Mouse (Mus musculus) kidney, adult 2 months (tissue): ENCODE data around the gene Fut11. TPM values are rescaled to one million over a fixed set of nuclear protein-coding genes. Genes with fewer than 3 reads are reported as not detected.

Experiments used
- DNase-seq: peaks from one replicate; pipeline ENCODE4 v3.0.0; 2021
- H3K27ac ChIP-seq: fragments of 200-500 bp; 2 replicates; pipeline ENCODE4 v1.5.1; 2012; ENCODE audit warnings: low read depth, low read length, control low read depth, inconsistent platforms; ENCODE audit not compliant: insufficient read depth
- H3K27me3 ChIP-seq: fragments of 200-500 bp; replicated peaks from 2 replicates; pipeline ENCODE4 v1.6.1; 2012; ENCODE audit warnings: mild to moderate bottlenecking, moderate library complexity, low read length, inconsistent platforms; ENCODE audit not compliant: control insufficient read depth, insufficient read depth
- H3K36me3 ChIP-seq: fragments of 200-500 bp; 2 replicates; pipeline ENCODE4 v1.6.1; 2012; ENCODE audit warnings: mild to moderate bottlenecking, moderate library complexity, low read length, inconsistent platforms; ENCODE audit not compliant: control insufficient read depth, insufficient read depth
- H3K4me1 ChIP-seq: fragments of 200-500 bp; 2 replicates; pipeline ENCODE4 v1.6.1; 2011; ENCODE audit warnings: low read length; ENCODE audit not compliant: control insufficient read depth, insufficient read depth
- H3K4me3 ChIP-seq: fragments of 200-500 bp; 2 replicates; pipeline ENCODE4 v1.5.1; 2011; ENCODE audit warnings: mild to moderate bottlenecking, low read depth, low read length, control low read depth; ENCODE audit not compliant: insufficient read depth
- CTCF ChIP-seq: fragments of 200-500 bp; conservative IDR thresholded peaks from 2 replicates; pipeline ENCODE4 v1.5.1; 2011; ENCODE audit warnings: low read depth, mild to moderate bottlenecking, control low read depth, low read length, moderate library complexity, mixed read lengths; ENCODE audit not compliant: insufficient read depth, insufficient read length
- POLR2A ChIP-seq: fragments of 200-500 bp; IDR thresholded peaks from one replicate; pipeline ENCODE4 v1.6.1; 2011; ENCODE audit warnings: low read depth, low read length, control low read depth
- WGBS: fragments of 180-500 bp; shearing (Covaris S2); methylation state at CpG from one replicate; pipeline ENCODE4 v1.1.7; 2018; 5-methylcytosine and 5-hydroxymethylcytosine counted together
- polyA plus RNA-seq: library from polyadenylated mRNA; depleted of rRNA; stranded (reverse); fragments of >200 nt; gene quantifications from 2 replicates; pipeline ENCODE4 v1.2.3, GENCODE M21; 2012

Fut11 gene
- polyA plus RNA-seq, 1 experiment = 7.9 TPM

GRCm38 (mm10) chr14:20656361-20656760 is 38.4 kb upstream of the Fut11 start, which contains the start of gene Myoz1:
Gene Myoz1 (minus strand): TSS chr14:20656540.
- 49% methylated on average over 11 of the region's 11 CpGs for WGBS
- TF ChIP-seq CTCF (no peak), POLR2A (no peak)
- H3K27me3 ChIP-seq = no peaks in the 10 kb centered on the region
- no peaks in the 10 kb centered on the region for H3K36me3 ChIP-seq
- DNase-seq = no peak
- no peak within 1 kb of the TSS for H3K4me3 ChIP-seq
- no peaks in the 10 kb centered on the region for H3K4me1 ChIP-seq
- H3K27ac ChIP-seq = no peak within 1 kb of the TSS

- H3K27me3 ChIP-seq = no peaks in the 10 kb centered on the region
- no peaks in the 10 kb centered on the region for H3K36me3 ChIP-seq
- no peak overlapping the region for H3K4me3 ChIP-seq
- H3K4me1 ChIP-seq = no peaks in the 10 kb centered on the region
- DNase-seq = peak; percentile 73
- H3K27ac ChIP-seq = no peak overlapping the region
- TF ChIP-seq CTCF (peak; percentile 34; the same call in 1 of the 2 replicates), POLR2A (no peak)
Measured at GRCm38 (mm10) chr14:20658326-20658725, 36.4 kb upstream of the Fut11 start.

- no peaks in the 10 kb centered on the region for H3K27me3 ChIP-seq
- DNase-seq = no peak
- no peaks in the 10 kb centered on the region for H3K36me3 ChIP-seq
- H3K4me3 ChIP-seq = no peak overlapping the region
- H3K27ac ChIP-seq = no peak overlapping the region
- TF ChIP-seq POLR2A (no peak), CTCF (no peak)
- no peaks in the 10 kb centered on the region for H3K4me1 ChIP-seq
- WGBS = 88% methylated on average over 6 of the region's 6 CpGs
Measured at GRCm38 (mm10) chr14:20658902-20659301, 35.9 kb upstream of the Fut11 start.

GRCm38 (mm10) chr14:20659687-20660086 is 35.1 kb upstream of the Fut11 start:
- no peaks in the 10 kb centered on the region for H3K36me3 ChIP-seq
- H3K27ac ChIP-seq = no peak overlapping the region
- H3K4me1 ChIP-seq = no peaks in the 10 kb centered on the region
- DNase-seq = no peak
- H3K27me3 ChIP-seq = no peaks in the 10 kb centered on the region
- TF ChIP-seq CTCF = no peak
- TF ChIP-seq POLR2A = no peak
- 98% methylated on average over 7 of the region's 7 CpGs for WGBS
- H3K4me3 ChIP-seq = no peak overlapping the region

- peak; percentile 97 for DNase-seq
- 1% methylated on average over 52 of the region's 52 CpGs for WGBS
- peak overlapping the region; percentile 49 for H3K27ac ChIP-seq
- H3K36me3 ChIP-seq = no peaks in the 10 kb centered on the region
- no peaks in the 10 kb centered on the region for H3K27me3 ChIP-seq
- H3K4me3 ChIP-seq = peak overlapping the region; percentile 55
- TF ChIP-seq POLR2A (no peak), CTCF (peak; percentile 89)
- H3K4me1 ChIP-seq = no peaks in the 10 kb centered on the region
Measured at GRCm38 (mm10) chr14:20660827-20661660, 33.7 kb upstream of the Fut11 start.

GRCm38 (mm10) chr14:20661661-20662331 is 33.0 kb upstream of the Fut11 start:
- no peaks in the 10 kb centered on the region for H3K27me3 ChIP-seq
- peak overlapping the region; percentile 49 for H3K27ac ChIP-seq
- 31% methylated on average over 18 of the region's 19 CpGs for WGBS
- no peaks in the 10 kb centered on the region for H3K36me3 ChIP-seq
- H3K4me3 ChIP-seq = peak overlapping the region; percentile 55
- no peaks in the 10 kb centered on the region for H3K4me1 ChIP-seq
- peak; percentile 74 for DNase-seq
- TF ChIP-seq CTCF (no peak), POLR2A (no peak)

- H3K4me1 ChIP-seq = no peaks in the 10 kb centered on the region; the same call in 1 of the 2 replicates
- no peak for DNase-seq
- no peak for TF ChIP-seq POLR2A
- TF ChIP-seq CTCF = no peak
- H3K36me3 ChIP-seq = no peaks in the 10 kb centered on the region
- 100% methylated on average over 3 of the region's 3 CpGs for WGBS
- H3K27ac ChIP-seq = no peak overlapping the region
- no peaks in the 10 kb centered on the region for H3K27me3 ChIP-seq
- no peak overlapping the region for H3K4me3 ChIP-seq
Measured at GRCm38 (mm10) chr14:20662740-20663139, 32.0 kb upstream of the Fut11 start.
